Mouse (Mus musculus): ENCODE measurements around the gene Med25.
"Not testable (repeated sequence)": the region's sequence is repeated elsewhere in the genome, so short reads cannot be mapped to it uniquely, and the experiment has no call there.

Med25 gene

GRCm38 (mm10) chr7:44893197-44893596 is 685 bp upstream of the Med25 start:
- DNase-seq (ENCODE audit: low read depth, low spot score), result no peak

- DNase-seq (ENCODE audit: low read depth, low spot score), result no peak
Measured at GRCm38 (mm10) chr7:44891611-44892010, 901 bp downstream of the Med25 start.

- no peak for DNase-seq (ENCODE audit: low read depth, low spot score)
Measured at GRCm38 (mm10) chr7:44890737-44891136, 1.8 kb downstream of the Med25 start.

GRCm38 (mm10) chr7:44890180-44890579 is 2.3 kb downstream of the Med25 start:
- DNase-seq (ENCODE audit: low read depth, low spot score), result no peak

GRCm38 (mm10) chr7:44888256-44889105 is 4.0 kb downstream of the Med25 start:
- no peak for DNase-seq (ENCODE audit: low read depth, low spot score)

- DNase-seq (ENCODE audit: low read depth, low spot score), result no peak
Measured at GRCm38 (mm10) chr7:44886964-44887363, 5.5 kb downstream of the Med25 start.

GRCm38 (mm10) chr7:44884637-44885036 is 7.9 kb downstream of the Med25 start:
- no peak for DNase-seq (ENCODE audit: low read depth, low spot score)

GRCm38 (mm10) chr7:44883036-44883435 is 9.5 kb downstream of the Med25 start:
- DNase-seq (ENCODE audit: low read depth, low spot score), result no peak

- DNase-seq (ENCODE audit: low read depth, low spot score), result no peak
Measured at GRCm38 (mm10) chr7:44877833-44878232, 14.7 kb downstream of the Med25 start.

GRCm38 (mm10) chr7:44871774-44872173 is 20.7 kb downstream of the Med25 start:
- DNase-seq (ENCODE audit: low read depth, low spot score), result not testable (repeated sequence)

- no peak for DNase-seq (ENCODE audit: low read depth, low spot score)
Measured at GRCm38 (mm10) chr7:44871181-44871580, 21.3 kb downstream of the Med25 start.

- no peak for DNase-seq (ENCODE audit: low read depth, low spot score)
Measured at GRCm38 (mm10) chr7:44870614-44871013, 21.9 kb downstream of the Med25 start.

GRCm38 (mm10) chr7:44869697-44870528 is 22.6 kb downstream of the Med25 start, which contains the start of gene Ptov1:
Ptov1 (minus strand) TSS chr7:44869788.
- peak; percentile 96 for DNase-seq (ENCODE audit: low read depth, low spot score)

- peak; percentile 73 for DNase-seq (ENCODE audit: low read depth, low spot score)
Measured at GRCm38 (mm10) chr7:44868919-44869696, 23.4 kb downstream of the Med25 start.

GRCm38 (mm10) chr7:44868465-44868864 is 24.0 kb downstream of the Med25 start:
- DNase-seq (ENCODE audit: low read depth, low spot score), result no peak

- no peak for DNase-seq (ENCODE audit: low read depth, low spot score)
Measured at GRCm38 (mm10) chr7:44867802-44868201, 24.7 kb downstream of the Med25 start.

- DNase-seq (ENCODE audit: low read depth, low spot score), result no peak
Measured at GRCm38 (mm10) chr7:44867010-44867702, 25.4 kb downstream of the Med25 start.

- no peak for DNase-seq (ENCODE audit: low read depth, low spot score)
Measured at GRCm38 (mm10) chr7:44866276-44867009, 26.1 kb downstream of the Med25 start.

GRCm38 (mm10) chr7:44864595-44865542 is 27.6 kb downstream of the Med25 start:
- no peak for DNase-seq (ENCODE audit: low read depth, low spot score)
